Mouse (Mus musculus) heart, adult 9 months (tissue): ENCODE measurements around the gene Nt5e.

Experiments used
- DNase-seq, 2 experiments: peaks; one replicate each; pipeline ENCODE4 v3.0.0; 2022; ENCODE audit warnings: low spot score in 2 of 2

Gene Nt5e

GRCm38 (mm10) chr9:88388826-88389225 is 61.8 kb downstream of the Nt5e start:
- no peak for DNase-seq

GRCm38 (mm10) chr9:88394852-88395251 is 67.9 kb downstream of the Nt5e start:
- DNase-seq = no peak

DNA sequence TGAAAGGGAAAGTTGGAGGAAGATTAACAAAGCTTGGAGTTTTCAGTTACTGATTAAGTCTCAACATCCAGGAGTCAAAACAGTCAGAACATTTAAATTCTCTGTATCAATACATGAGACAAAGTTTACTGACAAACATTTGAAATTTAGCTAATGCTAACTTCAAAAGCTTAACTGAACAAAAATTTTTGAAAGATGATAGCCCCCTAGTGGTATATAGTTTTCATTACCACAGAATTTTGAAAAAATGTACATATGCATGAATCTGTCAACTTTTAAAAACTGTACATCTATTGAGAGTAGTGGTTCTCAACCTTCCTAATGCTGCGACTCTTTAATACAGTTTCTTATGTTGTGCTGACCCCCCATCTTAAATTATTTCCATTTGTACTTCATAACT is 71.5 kb downstream of the Nt5e start:
- no peak for DNase-seq

GRCm38 (mm10) chr9:88404088-88404487 is 77.1 kb downstream of the Nt5e start:
- peak; percentile 32 to 37 for DNase-seq

GRCm38 (mm10) chr9:88404515-88404914 is 77.5 kb downstream of the Nt5e start:
- DNase-seq = no peak

- DNase-seq = no peak
Measured at GRCm38 (mm10) chr9:88409978-88410377, 83.0 kb downstream of the Nt5e start.

GRCm38 (mm10) chr9:88416752-88417151 is 89.8 kb downstream of the Nt5e start:
- no peak for DNase-seq
